Mouse (Mus musculus): Measurements from ENCODE around the gene Ngdn.
"Not testable (repeated sequence)": the region's sequence is repeated elsewhere in the genome, so short reads cannot be mapped to it uniquely, and the experiment has no call there.

Gene Ngdn

GRCm38 (mm10) chr14:55014991-55015766 is at the start of gene Ngdn:
Gene Ngdn, plus strand, starts transcription at chr14:55015454.
- peak; percentile 95 to 98 for DNase-seq (ENCODE audit: low spot score in 2 of 2)

- no peak for DNase-seq (ENCODE audit: low spot score in 2 of 2)
Observed at GRCm38 (mm10) chr14:54965631-54966030, 49.6 kb upstream of the Ngdn start.

GRCm38 (mm10) chr14:54966320-54966977 is 48.8 kb upstream of the Ngdn start, which contains the start of gene Myh6:
Gene Myh6, minus strand, starts transcription at chr14:54966927.
- DNase-seq (ENCODE audit: low spot score in 2 of 2): no peak

GRCm38 (mm10) chr14:54967874-54968273 is 47.4 kb upstream of the Ngdn start:
- no peak for DNase-seq (ENCODE audit: low spot score in 2 of 2)

- DNase-seq (ENCODE audit: low spot score in 2 of 2): no peak
Observed at GRCm38 (mm10) chr14:54968344-54968743, 46.9 kb upstream of the Ngdn start.

- DNase-seq (ENCODE audit: low spot score in 2 of 2): not testable (repeated sequence)
Observed at GRCm38 (mm10) chr14:54972786-54973185, 42.5 kb upstream of the Ngdn start.

- no peak for DNase-seq (ENCODE audit: low spot score in 2 of 2)
Observed at GRCm38 (mm10) chr14:54974068-54974791, 41.0 kb upstream of the Ngdn start.

- no peak for DNase-seq (ENCODE audit: low spot score in 2 of 2)
Observed at GRCm38 (mm10) chr14:54976633-54977032, 38.6 kb upstream of the Ngdn start, which contains the start of gene Gm17428. Gene Gm17428, plus strand, starts transcription at chr14:54976933.

- DNase-seq (ENCODE audit: low spot score in 2 of 2): no peak
Observed at GRCm38 (mm10) chr14:54978664-54979063, 36.6 kb upstream of the Ngdn start.

GRCm38 (mm10) chr14:54981934-54982333 is 33.3 kb upstream of the Ngdn start:
- DNase-seq (ENCODE audit: low spot score in 2 of 2): no peak

- DNase-seq (ENCODE audit: low spot score in 2 of 2): not testable (repeated sequence)
Observed at GRCm38 (mm10) chr14:54988350-54988874, 26.8 kb upstream of the Ngdn start.

GRCm38 (mm10) chr14:54988882-54989281 is 26.4 kb upstream of the Ngdn start:
- DNase-seq (ENCODE audit: low spot score in 2 of 2): no peak

GRCm38 (mm10) chr14:54989886-54990441 is 25.3 kb upstream of the Ngdn start:
- no peak for DNase-seq (ENCODE audit: low spot score in 2 of 2)

GRCm38 (mm10) chr14:54992196-54992595 is 23.1 kb upstream of the Ngdn start:
- DNase-seq (ENCODE audit: low spot score in 2 of 2): no peak

GRCm38 (mm10) chr14:54993636-54994035 is 21.6 kb upstream of the Ngdn start:
- DNase-seq (ENCODE audit: low spot score in 2 of 2): peak in 1 of 2 experiments; percentile 16

- DNase-seq (ENCODE audit: low spot score in 2 of 2): no peak
Observed at GRCm38 (mm10) chr14:54994136-54994868, 21.0 kb upstream of the Ngdn start, which contains the start of gene Myh7. Gene Myh7, minus strand, starts transcription at chr14:54994626.

- DNase-seq (ENCODE audit: low spot score in 2 of 2): no peak
Observed at GRCm38 (mm10) chr14:54994869-54995186, 20.4 kb upstream of the Ngdn start.

- DNase-seq (ENCODE audit: low spot score in 2 of 2): no peak
Observed at GRCm38 (mm10) chr14:54995457-54996138, 19.7 kb upstream of the Ngdn start.

- no peak for DNase-seq (ENCODE audit: low spot score in 2 of 2)
Observed at GRCm38 (mm10) chr14:54996793-54997192, 18.5 kb upstream of the Ngdn start.

GRCm38 (mm10) chr14:54997297-54997696 is 18.0 kb upstream of the Ngdn start:
- no peak for DNase-seq (ENCODE audit: low spot score in 2 of 2)

GRCm38 (mm10) chr14:54998680-54999079 is 16.6 kb upstream of the Ngdn start:
- DNase-seq (ENCODE audit: low spot score in 2 of 2): no peak
